Mouse (Mus musculus) left cerebral cortex, adult 2 months (tissue): ENCODE results near the gene Kdm2a. TPM values are rescaled to one million over a fixed set of nuclear protein-coding genes. Genes with fewer than 3 reads are reported as not detected.

ENCODE experiments used
- DNase-seq, 2 experiments: peaks; one replicate each; pipeline ENCODE4 v3.0.0; 2021 to 2022; ENCODE audit warnings: low spot score in 2 of 2, mixed read lengths in 1 of 2; ENCODE audit errors: extremely low spot score in 1 of 2
- H3K27ac ChIP-seq: fragments of 200-600 bp; 2 replicates; pipeline ENCODE4 v1.8.1; 2022
- H3K4me3 ChIP-seq: fragments of 200-600 bp; 2 replicates; pipeline ENCODE4 v1.8.1; 2022
- CTCF ChIP-seq: fragments of 200-600 bp; IDR thresholded peaks from 2 replicates; pipeline ENCODE4 v1.8.1; 2022; ENCODE audit warnings: antibody characterized with exemption, mild to moderate bottlenecking, moderate library complexity
- intact Hi-C: fragments of 180-260 bp; cut with DNase I; formaldehyde crosslinking; loops from one replicate; pipeline ENCODE4 v1.15.1; 2025
- total RNA-seq, 2 experiments: library from RNA; stranded (reverse); gene quantifications; 2 replicates each; pipeline ENCODE4 v1.2.3; 2021

Kdm2a gene
- total RNA-seq, 2 experiments from 2014 or later, result 73.2 to 92.3 TPM

DNA sequence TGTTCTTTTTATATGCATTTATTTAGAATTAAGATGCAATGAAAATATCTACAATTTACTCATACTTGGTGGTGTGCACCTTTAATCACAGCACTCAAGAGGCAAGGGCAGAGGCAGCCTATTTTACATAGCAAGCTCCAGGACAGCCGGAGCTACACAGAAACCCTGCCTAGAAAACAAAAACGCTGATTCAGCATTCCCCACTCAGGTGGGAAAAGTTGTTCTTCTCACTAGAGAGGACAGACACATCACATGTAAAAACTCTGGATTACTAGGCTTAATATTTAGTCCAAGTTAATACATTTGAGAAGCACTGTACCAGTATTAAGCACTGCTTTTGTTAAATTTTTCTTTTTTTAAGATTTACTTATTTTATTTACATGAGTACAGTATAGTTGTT, 48.6 kb downstream of the Kdm2a start:
- DNase-seq, result no peak
- Histone ChIP-seq H3K4me3 (no peak overlapping the region), H3K27ac (no peak overlapping the region)
- no peak; the same call in 1 of the 2 replicates for TF ChIP-seq CTCF
- intact Hi-C loops, result no loop called here

DNA sequence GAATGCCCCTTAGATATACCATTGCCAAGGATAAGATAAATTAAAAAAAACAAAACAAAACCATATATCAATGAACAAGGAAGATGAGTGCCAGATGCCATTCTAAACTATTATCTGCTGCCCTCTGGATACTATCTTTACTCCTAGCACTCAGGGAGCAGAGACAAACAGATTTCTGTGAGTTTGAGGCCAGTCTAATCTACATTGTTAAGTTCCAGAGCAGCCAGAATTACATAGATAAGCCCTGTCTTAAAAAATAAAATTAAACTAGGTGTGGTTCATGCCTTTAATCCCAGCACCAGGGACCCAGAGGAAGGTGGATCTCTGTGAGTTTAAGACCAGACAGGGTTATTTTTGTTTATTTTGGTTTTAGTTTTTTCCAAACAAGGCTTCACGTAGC, 51.6 kb downstream of the Kdm2a start:
- intact Hi-C loops, result no loop called here
- DNase-seq, result no peak
- no peak overlapping the region for H3K4me3 ChIP-seq
- TF ChIP-seq CTCF, result no peak
- H3K27ac ChIP-seq, result no peak overlapping the region

DNA sequence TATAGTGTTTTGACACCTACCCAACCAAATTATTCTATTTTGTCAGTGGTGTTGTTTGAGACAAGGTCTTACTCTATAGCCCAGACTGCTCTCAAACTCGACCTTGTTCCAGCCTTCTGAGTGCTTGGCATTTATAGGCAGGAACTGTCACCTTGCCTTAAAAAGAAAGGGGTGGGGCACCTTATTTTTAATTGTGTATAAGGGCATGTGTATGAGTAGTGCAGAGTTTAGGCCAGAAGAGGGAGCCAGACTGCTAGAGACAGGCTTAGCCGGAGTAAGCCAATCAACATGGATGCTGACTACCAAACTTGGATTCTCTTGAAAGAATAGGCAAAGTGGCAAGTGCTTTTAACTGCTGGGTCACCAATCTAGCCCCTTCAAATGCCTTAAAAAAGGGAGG, 59.9 kb downstream of the Kdm2a start:
- Histone ChIP-seq H3K4me3 (no peak overlapping the region), H3K27ac (no peak overlapping the region)
- DNase-seq, result no peak
- peak; percentile 69 for TF ChIP-seq CTCF
- intact Hi-C loops, result loop anchor here (5.0 kb wide), 1 partner anchor 104 kb away; no protein-coding TSS in a partner anchor

- Histone ChIP-seq H3K27ac (peak overlapping the region; percentile 97), H3K4me3 (peak overlapping the region; percentile 56)
- peak; percentile 91 to 92 for DNase-seq
- peak; percentile 24 for TF ChIP-seq CTCF
- intact Hi-C loops, result loop anchor here (1.0 kb wide), 1 partner anchor 64 kb away; no protein-coding TSS in a partner anchor
Measured at GRCm38 (mm10) chr19:4333791-4334190, 64.3 kb downstream of the Kdm2a start.

- Histone ChIP-seq H3K27ac (peak overlapping the region; percentile 97), H3K4me3 (peak overlapping the region; percentile 56)
- DNase-seq, result peak in 1 of 2 experiments; percentile 28
- intact Hi-C loops, result loop anchor here (1.0 kb wide), 1 partner anchor 64 kb away; no protein-coding TSS in a partner anchor
- no peak; the same call in 1 of the 2 replicates for TF ChIP-seq CTCF
Measured at GRCm38 (mm10) chr19:4333100-4333775, 64.8 kb downstream of the Kdm2a start.

DNA sequence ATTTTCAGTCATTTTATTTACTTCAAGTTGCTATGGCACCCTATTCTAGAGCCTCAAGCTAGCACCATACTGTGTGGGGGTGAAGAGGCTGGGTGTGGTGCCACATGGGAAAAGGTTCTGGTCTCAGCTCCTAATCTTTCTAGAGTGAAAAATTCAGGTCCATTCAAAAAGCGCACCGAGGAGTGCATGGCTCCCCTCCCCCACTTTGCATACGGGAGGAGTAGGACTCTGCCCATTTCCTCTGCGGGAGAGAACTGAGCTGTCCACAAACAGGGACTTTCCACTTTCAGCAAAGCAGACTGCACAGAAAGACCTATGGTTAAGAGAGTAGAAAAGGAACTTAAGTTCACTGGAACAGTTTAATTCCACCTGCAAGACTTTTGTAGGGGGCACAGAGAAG, 65.4 kb downstream of the Kdm2a start:
- intact Hi-C loops, result loop anchor here (1.0 kb wide), 1 partner anchor 65 kb away; no protein-coding TSS in a partner anchor
- Histone ChIP-seq H3K4me3 (peak overlapping the region; percentile 56), H3K27ac (peak overlapping the region; percentile 97)
- peak; percentile 32 to 49 for DNase-seq
- no peak for TF ChIP-seq CTCF

- TF ChIP-seq CTCF, result no peak
- no peak for DNase-seq
- Histone ChIP-seq H3K4me3 (no peak overlapping the region), H3K27ac (no peak overlapping the region)
- intact Hi-C loops, result no loop called here
Measured at GRCm38 (mm10) chr19:4331273-4331672, 66.8 kb downstream of the Kdm2a start.

DNA sequence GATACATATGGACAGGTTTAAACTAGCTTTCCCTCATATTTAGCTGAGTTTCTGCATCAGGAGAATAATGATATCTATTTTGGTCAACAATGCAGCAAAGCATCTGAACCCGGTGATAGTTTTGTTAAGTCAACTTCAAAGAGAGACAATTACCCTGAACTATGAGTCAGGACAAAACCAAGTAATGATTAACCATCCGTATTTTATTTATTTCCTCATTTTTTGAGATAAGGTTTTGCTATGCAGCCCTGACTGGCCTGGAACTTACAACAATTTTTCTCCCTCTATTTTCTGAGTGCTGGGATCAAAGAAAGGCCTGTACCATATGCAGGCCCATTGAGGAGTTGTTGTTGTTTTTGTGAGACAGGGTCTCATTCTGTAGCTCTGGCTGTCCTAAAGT, 67.5 kb downstream of the Kdm2a start:
- Histone ChIP-seq H3K4me3 (no peak overlapping the region), H3K27ac (no peak overlapping the region)
- TF ChIP-seq CTCF, result no peak
- intact Hi-C loops, result no loop called here
- no peak for DNase-seq

DNA sequence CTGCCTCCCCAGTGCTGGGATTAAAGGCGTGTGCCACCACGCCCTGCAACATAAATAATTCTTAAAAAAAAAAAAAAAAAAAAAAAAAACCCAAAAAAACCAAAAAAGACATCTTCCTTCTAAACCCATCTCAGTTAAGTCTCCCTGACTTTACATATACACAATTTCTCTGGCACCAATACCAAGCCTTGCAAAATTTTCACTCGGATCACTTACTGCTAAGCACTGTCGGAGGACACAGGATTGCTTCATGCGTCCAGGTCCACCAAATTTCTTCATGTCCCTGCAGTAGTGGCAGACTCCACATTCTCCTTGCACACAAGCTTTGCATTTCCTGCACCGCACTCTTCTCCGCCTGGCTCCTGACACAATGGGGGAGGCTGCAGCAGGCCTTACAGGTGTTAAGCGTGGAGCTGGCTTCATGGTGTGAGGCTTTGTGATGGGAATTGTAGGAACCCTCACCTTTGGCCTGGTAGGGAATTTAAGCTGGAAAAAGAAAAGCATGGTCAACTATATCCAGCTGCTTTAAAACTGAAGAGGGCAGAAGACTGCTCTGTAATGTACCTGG, 69.3 kb downstream of the Kdm2a start:
- TF ChIP-seq CTCF, result no peak
- Histone ChIP-seq H3K4me3 (no peak overlapping the region), H3K27ac (no peak overlapping the region)
- intact Hi-C loops, result no loop called here
- DNase-seq, result no peak

DNA sequence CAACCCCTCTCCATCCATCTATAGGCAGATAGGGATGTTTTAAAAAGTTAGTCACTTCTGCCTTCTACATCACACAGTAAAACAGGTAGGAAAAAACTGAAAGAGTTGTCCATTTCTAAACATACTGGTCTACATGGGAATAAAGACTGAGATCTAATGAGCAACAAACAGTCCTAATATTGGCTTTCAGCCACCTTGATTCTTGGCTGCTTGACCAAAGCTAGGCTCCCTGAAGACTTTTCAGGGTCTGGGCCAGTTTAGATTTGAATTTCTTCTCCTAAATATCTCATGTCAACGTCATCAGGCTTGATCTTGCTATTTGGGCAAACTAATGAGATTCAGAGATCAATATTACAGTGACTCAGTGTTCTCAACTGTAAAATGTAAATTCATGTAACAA, 71.2 kb downstream of the Kdm2a start:
- TF ChIP-seq CTCF, result no peak
- no peak for DNase-seq
- Histone ChIP-seq H3K27ac (no peak overlapping the region), H3K4me3 (no peak overlapping the region)
- intact Hi-C loops, result no loop called here

- Histone ChIP-seq H3K4me3 (no peak overlapping the region), H3K27ac (no peak overlapping the region)
- no peak for TF ChIP-seq CTCF
- DNase-seq, result no peak
- intact Hi-C loops, result no loop called here
Measured at GRCm38 (mm10) chr19:4326106-4326505, 72.0 kb downstream of the Kdm2a start.

GRCm38 (mm10) chr19:4322134-4322533, 76.0 kb downstream of the Kdm2a start:
- TF ChIP-seq CTCF, result no peak
- intact Hi-C loops, result no loop called here
- H3K27ac ChIP-seq, result no peak overlapping the region
- DNase-seq, result no peak
- H3K4me3 ChIP-seq, result no peak overlapping the region

DNA sequence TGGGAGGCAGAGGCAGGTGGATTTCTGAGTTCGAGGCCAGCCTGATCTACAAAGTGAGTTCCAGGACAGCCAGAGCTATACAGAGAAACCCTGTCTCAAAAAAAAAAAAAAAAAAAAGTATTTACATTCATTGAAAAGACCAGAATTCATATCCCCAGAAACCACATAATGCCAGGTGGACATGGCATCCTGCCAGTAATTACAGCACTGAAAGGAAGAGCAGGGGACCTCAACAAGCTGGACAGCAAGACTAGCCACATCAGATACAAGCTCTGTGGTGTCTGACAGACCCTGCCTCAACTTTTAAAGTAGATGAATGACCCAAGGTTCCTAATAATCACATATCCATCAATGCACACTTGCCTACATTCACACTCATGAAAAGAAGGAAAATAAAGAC, 76.5 kb downstream of the Kdm2a start:
- H3K27ac ChIP-seq, result no peak overlapping the region
- no peak for DNase-seq
- no peak for TF ChIP-seq CTCF
- H3K4me3 ChIP-seq, result no peak overlapping the region
- intact Hi-C loops, result no loop called here
